Mouse (Mus musculus) kidney, postnatal 36 days (tissue): ENCODE measurements around the gene Riiad1.
A peak's percentile ranks its signal among the peaks of the same experiment; 100 is the strongest.

Source experiments
- DNase-seq, 2 experiments: peaks; one replicate each; pipeline ENCODE4 v3.0.0; 2021 to 2022; ENCODE audit warnings: mixed read lengths in 2 of 2

Gene Riiad1

GRCm38 (mm10) chr3:94480291-94480884 lies at the start of gene Riiad1:
Riiad1 (minus strand) TSS chr3:94480341.
- DNase-seq, result no peak

DNA sequence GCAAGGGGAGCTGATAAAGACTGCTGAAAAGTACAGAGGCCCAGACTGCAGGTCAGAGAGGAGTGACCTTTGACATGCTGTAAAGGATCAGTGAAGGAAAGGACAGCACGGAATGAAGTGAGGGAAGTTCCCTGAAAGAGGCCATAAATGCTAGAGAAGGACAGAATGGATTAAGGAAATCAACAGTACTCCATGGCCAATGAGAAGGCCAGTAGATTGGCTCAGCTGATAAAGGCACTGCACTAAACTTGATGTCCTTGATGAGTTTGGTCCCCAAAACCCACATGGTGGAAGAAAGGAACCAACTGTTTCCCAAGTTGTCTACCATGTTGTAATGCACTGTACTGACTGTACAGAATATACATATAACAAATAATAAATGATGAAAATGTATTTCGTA lies 46.6 kb upstream of the Riiad1 start:
- DNase-seq, result no peak

- DNase-seq, result peak in 1 of 2 experiments; percentile 45
Observed at GRCm38 (mm10) chr3:94506664-94507063, 26.5 kb upstream of the Riiad1 start.

GRCm38 (mm10) chr3:94502243-94502642 lies 22.1 kb upstream of the Riiad1 start:
- peak; percentile 10 to 49 for DNase-seq

GRCm38 (mm10) chr3:94497162-94497561 lies 17.0 kb upstream of the Riiad1 start:
- no peak for DNase-seq

DNA sequence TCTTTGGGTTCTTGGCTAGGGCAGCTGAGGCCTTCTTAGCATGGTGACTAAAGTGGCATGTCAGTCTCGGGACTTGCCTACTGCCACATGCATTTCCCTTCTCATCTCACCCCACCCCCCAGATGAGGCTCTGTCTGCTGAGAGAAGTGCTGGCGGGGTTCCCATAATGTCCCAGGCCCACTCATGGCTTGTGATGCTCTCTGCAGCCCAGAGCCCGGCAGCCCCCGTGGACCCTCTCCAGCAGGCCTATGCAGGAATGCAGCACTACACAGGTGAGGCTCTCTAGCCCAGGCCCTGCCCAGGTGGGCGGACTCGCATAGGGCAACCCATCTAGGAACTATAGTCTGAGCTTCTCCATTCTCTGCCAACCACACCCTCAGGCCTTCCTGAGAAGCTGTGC lies 7.4 kb upstream of the Riiad1 start:
- no peak for DNase-seq

GRCm38 (mm10) chr3:94485922-94486321 lies 5.8 kb upstream of the Riiad1 start:
- no peak for DNase-seq

DNA sequence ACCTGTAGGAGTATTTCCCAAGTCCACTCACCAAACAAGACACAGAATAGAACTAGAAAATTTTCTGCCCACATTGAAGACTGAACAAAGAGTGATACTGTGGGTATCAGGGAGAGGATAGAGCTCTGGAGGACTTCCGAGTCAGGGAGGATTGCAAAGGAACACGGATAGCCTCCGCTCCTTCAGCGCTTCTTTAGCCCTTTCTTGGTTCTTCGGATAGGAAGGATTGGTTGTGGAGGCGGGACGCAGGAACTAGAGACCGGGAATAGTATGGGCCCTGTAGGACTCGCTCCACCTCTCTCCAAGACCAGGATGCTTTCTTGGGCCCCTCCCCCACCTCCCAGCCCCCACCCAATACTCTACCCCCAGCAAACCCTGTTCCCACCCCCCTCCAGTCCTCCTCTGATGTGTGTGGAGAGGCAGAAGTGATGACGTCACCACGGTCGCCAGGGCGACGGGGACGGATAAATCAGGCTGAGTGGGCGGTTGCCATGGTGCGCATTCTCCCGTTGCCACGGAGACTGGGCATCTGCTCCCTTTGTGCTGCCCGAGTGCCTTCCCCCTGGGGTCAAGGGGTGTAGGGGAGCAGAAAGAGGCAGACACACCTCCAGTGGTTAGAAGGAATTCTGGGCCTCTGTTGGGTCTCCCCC lies 3.8 kb upstream of the Riiad1 start:
- DNase-seq, result peak in 1 of 2 experiments; percentile 22

- DNase-seq, result no peak
Observed at GRCm38 (mm10) chr3:94482764-94483385, 2.7 kb upstream of the Riiad1 start.

DNA sequence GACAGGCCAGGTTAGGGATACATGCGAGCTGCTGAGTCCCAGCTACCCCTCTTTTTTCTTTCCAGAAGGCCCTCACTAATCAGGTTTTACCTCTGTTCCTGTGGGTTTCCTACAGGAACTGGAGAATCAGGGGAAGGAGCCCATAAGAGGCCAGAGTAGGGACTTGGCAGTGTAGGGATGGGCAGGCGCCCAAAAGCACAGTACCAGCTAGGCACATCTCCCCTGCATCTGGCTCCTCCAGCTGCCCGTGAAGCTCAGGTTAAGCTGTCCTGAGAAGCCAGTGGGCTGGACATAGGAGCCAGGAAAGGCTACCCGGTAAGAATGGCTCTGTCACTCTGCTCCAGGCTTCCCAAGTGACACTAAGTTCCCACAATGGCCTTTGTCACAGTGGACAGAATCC lies 1.3 kb upstream of the Riiad1 start:
- no peak for DNase-seq

DNA sequence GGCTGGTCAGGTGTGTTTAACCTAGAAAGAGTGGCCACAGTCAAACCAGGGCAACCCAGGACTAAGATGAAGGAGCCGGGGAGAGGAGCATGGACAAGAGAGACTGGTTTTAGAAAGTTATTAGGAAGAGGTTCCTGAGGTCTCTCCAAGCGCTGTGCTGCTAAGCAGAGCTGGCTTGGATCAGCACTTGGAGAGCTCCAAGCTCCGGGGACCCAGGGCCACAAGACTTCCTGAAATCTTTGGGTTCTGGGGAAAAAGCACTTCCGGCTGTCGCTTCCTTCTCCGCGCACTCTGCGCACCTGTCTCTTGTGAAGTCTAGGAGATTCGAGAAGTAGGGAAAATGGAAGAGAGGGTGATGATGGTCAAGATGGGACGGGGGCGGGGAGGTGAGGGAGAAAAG lies 577 bp downstream of the Riiad1 start:
- peak in 1 of 2 experiments; percentile 39 for DNase-seq

DNA sequence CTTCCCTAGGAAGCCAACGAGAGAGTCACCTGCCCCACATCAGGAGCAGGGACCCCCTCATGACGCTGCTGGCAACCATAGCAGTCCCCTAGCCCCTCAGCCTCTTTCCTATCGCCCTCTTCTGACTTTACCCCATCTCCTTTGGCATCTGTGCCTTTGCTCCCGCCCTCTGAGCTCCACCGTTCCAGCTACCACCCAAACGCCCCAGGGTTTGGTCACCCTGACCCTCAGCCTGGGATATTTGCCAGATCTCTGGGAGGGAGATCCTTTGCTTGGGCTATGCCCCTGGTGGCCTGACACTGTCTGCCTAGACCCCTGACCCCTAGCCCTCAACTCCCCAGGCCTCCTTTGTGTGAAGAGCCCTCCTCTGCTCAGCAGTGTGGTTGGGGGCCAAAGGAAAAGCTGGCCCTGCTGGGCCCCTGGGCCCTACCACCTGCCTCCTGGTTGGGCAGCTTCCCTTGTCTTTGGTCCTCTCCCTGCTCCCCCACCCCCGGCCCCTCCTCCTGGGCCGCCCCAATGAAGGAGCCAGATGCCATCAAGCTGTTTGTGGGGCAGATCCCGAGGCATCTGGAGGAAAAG lies 1.5 kb downstream of the Riiad1 start:
- DNase-seq, result no peak

DNA sequence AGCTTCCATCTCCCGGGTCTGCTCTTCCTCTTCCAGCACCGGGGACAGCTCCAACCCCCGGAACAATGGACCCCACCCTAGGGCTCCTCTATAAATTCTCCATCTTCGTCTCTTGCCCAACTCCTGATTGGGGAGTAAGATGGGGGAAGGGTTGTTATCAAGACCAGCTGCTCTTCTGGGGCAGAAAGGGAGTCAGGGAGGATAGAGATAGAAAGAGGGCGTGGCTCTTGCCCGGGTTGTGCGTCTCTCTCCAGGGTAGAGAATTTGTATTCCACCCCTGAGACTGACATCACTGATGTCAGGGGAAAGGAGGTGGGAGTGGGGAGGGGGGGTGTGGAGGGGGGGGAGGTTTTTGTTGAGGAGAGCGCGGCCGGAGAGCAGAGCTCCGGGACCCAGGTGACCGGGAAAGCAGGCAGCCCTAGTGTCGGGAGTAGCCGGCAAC lies 2.1 kb downstream of the Riiad1 start, which contains the start of gene Celf3:
Celf3 (plus strand) TSS at position 315 of the 442 bp plus-strand sequence.
- peak in 1 of 2 experiments; percentile 20 for DNase-seq

- no peak for DNase-seq
Observed at GRCm38 (mm10) chr3:94477444-94477843, 2.7 kb downstream of the Riiad1 start.

DNA sequence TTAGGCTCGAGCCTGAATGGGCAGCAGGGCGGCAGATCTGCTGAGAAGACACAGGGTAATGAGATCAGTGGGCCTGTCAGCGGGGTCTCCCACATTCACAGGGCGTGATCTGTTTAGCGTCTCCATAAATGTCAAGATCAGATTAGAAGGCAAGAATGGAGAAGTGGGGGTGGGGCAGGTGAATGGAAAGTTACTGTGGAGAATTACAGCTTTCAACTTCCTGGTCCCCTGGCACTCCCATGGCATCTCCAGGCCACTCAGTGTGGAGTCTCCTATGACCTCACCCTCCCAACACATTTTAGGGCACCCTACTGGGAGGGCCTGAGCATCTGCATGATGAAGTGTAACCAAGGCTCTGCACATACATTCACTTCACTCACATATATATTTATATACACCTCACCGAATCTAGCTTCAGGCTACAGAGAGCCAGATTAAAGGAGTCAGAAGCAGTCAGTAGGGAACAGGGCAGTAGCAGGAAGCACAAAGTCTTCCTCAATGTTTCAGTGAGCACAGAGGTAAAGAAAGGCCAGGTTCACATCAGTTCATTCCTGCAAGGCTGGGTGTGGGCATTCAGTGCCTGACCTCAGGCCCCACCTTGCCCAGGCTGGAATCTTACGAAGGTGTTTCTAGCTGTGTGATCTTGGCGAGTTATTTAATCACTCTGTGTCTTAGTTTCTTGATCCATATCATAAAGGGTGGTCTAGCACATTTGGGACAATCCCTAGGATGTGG lies 3.7 kb downstream of the Riiad1 start:
- DNase-seq, result peak; percentile 38 to 54

GRCm38 (mm10) chr3:94473567-94474232 lies 6.4 kb downstream of the Riiad1 start:
- DNase-seq, result no peak

GRCm38 (mm10) chr3:94473115-94473505 lies 7.0 kb downstream of the Riiad1 start:
- DNase-seq, result no peak

DNA sequence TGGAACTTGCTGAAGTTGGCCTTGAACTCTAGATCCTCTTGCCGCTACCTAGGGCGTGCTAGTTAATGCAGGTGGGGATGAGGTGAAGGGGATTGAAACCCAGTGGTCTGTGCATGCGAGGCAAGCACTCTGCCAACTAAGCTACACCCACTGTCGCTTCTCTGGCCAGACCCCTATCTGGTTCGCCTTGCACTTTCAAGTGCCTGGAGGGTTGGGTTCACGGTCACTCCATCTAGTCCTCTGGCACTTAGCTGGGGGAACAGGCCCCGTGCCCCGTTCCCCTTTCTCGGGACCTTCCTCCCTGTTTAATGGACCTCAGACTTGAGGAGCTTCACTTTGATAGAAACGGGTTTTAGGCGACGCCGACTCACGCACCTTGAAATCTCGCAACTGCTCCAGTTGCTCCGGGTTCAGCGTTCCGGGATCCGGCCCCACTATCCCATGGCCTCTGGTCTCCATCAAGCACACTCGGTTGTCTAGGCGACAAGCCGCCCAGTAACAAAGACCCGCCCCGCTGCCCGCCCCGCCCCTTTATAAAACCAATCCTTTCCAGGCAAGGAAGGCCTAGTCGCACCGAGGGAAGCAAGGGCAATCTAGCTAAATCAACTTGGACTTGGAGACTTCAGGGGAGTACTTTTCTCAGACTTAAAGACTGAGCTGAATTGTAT lies 7.6 kb downstream of the Riiad1 start:
- peak; percentile 32 to 52 for DNase-seq

DNA sequence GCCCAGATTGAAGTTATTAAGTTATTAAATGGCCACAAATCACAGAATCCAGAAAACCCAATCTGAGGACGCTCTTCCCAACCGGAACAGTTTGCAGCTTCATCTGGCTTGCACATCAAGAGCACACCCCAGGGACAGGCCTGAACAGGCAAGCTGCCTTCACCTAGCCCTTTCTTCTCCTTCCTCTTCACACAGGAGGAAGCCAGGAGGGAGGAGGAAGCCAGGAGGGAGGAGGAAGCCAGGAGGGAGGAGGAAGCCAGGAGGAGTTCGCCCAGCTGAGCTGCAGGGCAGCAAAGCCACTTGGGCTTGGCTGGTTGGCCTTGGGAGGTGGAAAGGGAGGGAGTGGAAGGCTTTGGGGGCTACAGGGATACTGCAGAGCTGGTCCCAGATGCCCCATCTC lies 11.2 kb downstream of the Riiad1 start:
- no peak for DNase-seq

DNA sequence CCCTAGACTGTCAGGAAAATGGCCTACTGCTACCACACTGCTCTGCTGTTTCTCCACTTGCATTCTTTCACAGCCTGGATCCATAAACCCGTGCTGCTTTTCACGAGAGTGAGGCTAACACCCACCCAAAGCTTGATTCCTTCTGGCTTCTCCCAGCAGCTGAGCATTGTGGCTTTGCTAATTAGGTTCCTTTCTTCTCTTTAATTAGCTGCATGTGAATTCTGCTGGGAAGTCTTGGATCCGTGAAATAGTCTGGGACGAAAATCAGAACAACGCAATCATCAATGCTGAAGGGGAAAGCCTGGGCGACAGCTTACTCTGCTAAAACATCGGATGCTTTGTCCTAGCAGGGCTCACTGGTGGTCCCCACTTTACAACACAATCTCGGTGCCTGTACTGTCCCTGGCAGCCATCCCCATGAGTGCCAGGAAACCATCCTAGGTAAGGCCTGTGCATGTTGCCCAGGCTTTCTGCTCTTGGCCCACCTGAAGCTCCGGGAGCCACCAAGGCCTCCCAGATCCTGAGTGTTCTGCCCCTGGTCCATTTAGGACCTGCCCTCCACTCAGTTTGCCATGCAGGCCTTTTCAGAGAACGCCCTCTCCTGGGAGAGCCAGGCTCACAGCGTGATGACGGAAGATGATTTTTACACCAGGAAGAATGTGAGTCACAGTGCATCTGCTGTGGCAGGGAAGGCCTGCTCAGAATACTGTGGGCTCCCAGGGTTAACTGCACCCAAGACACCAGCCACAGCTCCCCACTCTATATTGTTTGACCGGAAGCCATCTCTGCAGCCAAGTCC lies 14.3 kb downstream of the Riiad1 start:
- DNase-seq, result no peak
